Mouse (Mus musculus): ENCODE measurements around the gene Phf12.
A peak's percentile ranks its signal among the peaks of the same experiment; 100 is the strongest.

The Phf12 gene

GRCm38 (mm10) chr11:77973520-77973919 lies 9.0 kb upstream of the Phf12 start:
- DNase-seq (ENCODE audit: low spot score) = no peak

- DNase-seq (ENCODE audit: low spot score) = no peak
Observed at GRCm38 (mm10) chr11:77974325-77974724, 8.2 kb upstream of the Phf12 start.

GRCm38 (mm10) chr11:77975873-77976272 lies 6.7 kb upstream of the Phf12 start:
- DNase-seq (ENCODE audit: low spot score) = no peak

- DNase-seq (ENCODE audit: low spot score) = no peak
Observed at GRCm38 (mm10) chr11:77978161-77978560, 4.4 kb upstream of the Phf12 start.

GRCm38 (mm10) chr11:77979221-77979809 lies 3.2 kb upstream of the Phf12 start:
- no peak for DNase-seq (ENCODE audit: low spot score)

GRCm38 (mm10) chr11:77980281-77981204 lies 2.0 kb upstream of the Phf12 start:
- DNase-seq (ENCODE audit: low spot score) = peak; percentile 55

- DNase-seq (ENCODE audit: low spot score) = peak; percentile 95
Observed at GRCm38 (mm10) chr11:77981609-77982440, 729 bp upstream of the Phf12 start.

- DNase-seq (ENCODE audit: low spot score) = peak; percentile 52
Observed at GRCm38 (mm10) chr11:77983191-77983936, 810 bp downstream of the Phf12 start.

- peak; percentile 63 for DNase-seq (ENCODE audit: low spot score)
Observed at GRCm38 (mm10) chr11:77983937-77984835, 1.6 kb downstream of the Phf12 start.

GRCm38 (mm10) chr11:77984836-77985231 lies 2.3 kb downstream of the Phf12 start:
- peak; percentile 48 for DNase-seq (ENCODE audit: low spot score)

- DNase-seq (ENCODE audit: low spot score) = no peak
Observed at GRCm38 (mm10) chr11:77985541-77986065, 3.0 kb downstream of the Phf12 start.

GRCm38 (mm10) chr11:77989071-77989690 lies 6.6 kb downstream of the Phf12 start:
- DNase-seq (ENCODE audit: low spot score) = no peak

- DNase-seq (ENCODE audit: low spot score) = no peak
Observed at GRCm38 (mm10) chr11:77995556-77995955, 13.0 kb downstream of the Phf12 start.

GRCm38 (mm10) chr11:78006446-78006845 lies 23.9 kb downstream of the Phf12 start:
- no peak for DNase-seq (ENCODE audit: low spot score)

GRCm38 (mm10) chr11:78019676-78020075 lies 37.1 kb downstream of the Phf12 start:
- peak; percentile 71 for DNase-seq (ENCODE audit: low spot score)

GRCm38 (mm10) chr11:78023607-78024006 lies 41.1 kb downstream of the Phf12 start:
- DNase-seq (ENCODE audit: low spot score) = no peak

- DNase-seq (ENCODE audit: low spot score) = no peak
Observed at GRCm38 (mm10) chr11:78029240-78029639, 46.7 kb downstream of the Phf12 start.

GRCm38 (mm10) chr11:78030600-78030999 lies 48.0 kb downstream of the Phf12 start:
- no peak for DNase-seq (ENCODE audit: low spot score)

GRCm38 (mm10) chr11:78031389-78031788 lies 48.8 kb downstream of the Phf12 start:
- DNase-seq (ENCODE audit: low spot score) = no peak

Measured in urinary bladder, postnatal 14 days (tissue).